Mouse (Mus musculus) lung, postnatal 0 days (tissue): ENCODE results near the gene Mbtps1. TPM values are rescaled to one million over a fixed set of nuclear protein-coding genes. Genes with fewer than 3 reads are reported as not detected.

ENCODE experiments used
- ATAC-seq: fragments of 200-750 bp; cut with Nextera tagmentation; 2 replicates; pipeline ENCODE4 v1.8.0; 2017; ENCODE audit warnings: moderate library complexity
- DNase-seq: peaks from one replicate; pipeline ENCODE4 v3.0.0-alpha.2; 2016; ENCODE audit warnings: low spot score
- H3K27ac ChIP-seq: fragments of 300-500 bp; sonication (generic); 2 replicates; pipeline ENCODE4 v1.5.1; 2014; ENCODE audit warnings: antibody characterized with exemption, mild to moderate bottlenecking, low read length, mixed read lengths
- H3K27me3 ChIP-seq: fragments of 300-500 bp; sonication (generic); replicated peaks from 2 replicates; pipeline ENCODE4 v1.6.1; 2014; ENCODE audit warnings: low read length, mixed read lengths; ENCODE audit not compliant: insufficient read depth
- H3K36me3 ChIP-seq: fragments of 300-500 bp; sonication (generic); 2 replicates; pipeline ENCODE4 v1.6.1; 2014; ENCODE audit warnings: low read length, mixed read lengths; ENCODE audit not compliant: insufficient read depth
- H3K4me1 ChIP-seq: fragments of 300-500 bp; sonication (generic); 2 replicates; pipeline ENCODE4 v1.6.1; 2014; ENCODE audit warnings: antibody characterized with exemption, low read depth, low read length, mixed read lengths; ENCODE audit not compliant: insufficient read depth
- H3K4me2 ChIP-seq: fragments of 300-500 bp; sonication (generic); replicated peaks from 2 replicates; pipeline ENCODE4 v1.6.1; 2014; ENCODE audit warnings: low read depth, mild to moderate bottlenecking, low read length, moderate library complexity, mixed read lengths
- H3K4me3 ChIP-seq: fragments of 300-500 bp; sonication (generic); 2 replicates; pipeline ENCODE4 v1.5.1; 2014; ENCODE audit warnings: low read depth, low read length
- H3K9ac ChIP-seq: fragments of 300-500 bp; sonication (generic); replicated peaks from 2 replicates; pipeline ENCODE4 v1.6.1; 2014; ENCODE audit warnings: low read depth, mild to moderate bottlenecking
- H3K9me3 ChIP-seq: fragments of 300-500 bp; sonication (generic); 2 replicates; pipeline ENCODE4 v1.6.1; 2016; ENCODE audit warnings: low read length, mixed read lengths
- CTCF ChIP-seq: IDR thresholded peaks from 2 replicates; pipeline ENCODE4 v1.5.1; 2016; ENCODE audit warnings: antibody characterized with exemption, mild to moderate bottlenecking
- EP300 ChIP-seq: IDR thresholded peaks from 2 replicates; pipeline ENCODE4 v1.6.1; 2016; ENCODE audit warnings: antibody characterized with exemption, mild to moderate bottlenecking, control low read depth
- WGBS: fragments of 180-500 bp; shearing (Covaris S2); extraction: QIAGEN DNeasy Blood & Tissue Kit; methylation state at CpG from one replicate; pipeline ENCODE4 v1.1.7; 2014; 5-methylcytosine and 5-hydroxymethylcytosine counted together
- polyA plus RNA-seq: library from polyadenylated mRNA; unstranded; fragments of >200 nt; fragmentation: Nextera tagmentation; extraction: Ambion mirVana; gene quantifications from 2 replicates; pipeline ENCODE4 v1.2.1, GENCODE M21; 2015

Gene Mbtps1
- polyA plus RNA-seq, result 64.4 and 67.4 TPM in 2 replicates

- WGBS, result 5% methylated on average over 63 of the region's 63 CpGs
- TF ChIP-seq EP300, result peak; percentile 35
- peak; percentile 33 for TF ChIP-seq CTCF
- peaks cover 15% of the 10 kb centered on the region; the same call in 1 of the 2 replicates for H3K36me3 ChIP-seq
Measured at GRCm38 (mm10) chr8:119558603-119559401, at the start of gene Mbtps1. Gene Mbtps1, minus strand, starts transcription at chr8:119558735.

GRCm38 (mm10) chr8:119606224-119606623 is 47.7 kb upstream of the Mbtps1 start:
- TF ChIP-seq CTCF (peak; percentile 44), EP300 (no peak)
- H3K4me3 ChIP-seq, result no peak overlapping the region
- no peak overlapping the region for H3K9ac ChIP-seq
- WGBS, result 82% methylated on average over 2 of the region's 2 CpGs
- no peaks in the 10 kb centered on the region for H3K27me3 ChIP-seq
- ATAC-seq, result no peak
- no peak overlapping the region for H3K4me2 ChIP-seq
- H3K27ac ChIP-seq, result no peak overlapping the region
- peak; percentile 41 for DNase-seq
- peaks cover 6% of the 10 kb centered on the region; the same call in 1 of the 2 replicates for H3K4me1 ChIP-seq
- H3K36me3 ChIP-seq, result peaks cover 4% of the 10 kb centered on the region; the same call in 1 of the 2 replicates
- no peaks in the 10 kb centered on the region for H3K9me3 ChIP-seq

More at GRCm38 (mm10) chr8:119558603-119559401, at the start of gene Mbtps1:
- Histone ChIP-seq H3K4me3 (peak within 1 kb of the TSS; percentile 66), H3K27me3 (no peaks in the 10 kb centered on the region), H3K27ac (peak within 1 kb of the TSS; percentile 91), H3K9ac (peak within 1 kb of the TSS; percentile 82), H3K9me3 (no peaks in the 10 kb centered on the region), H3K4me2 (peak within 1 kb of the TSS; percentile 78), H3K4me1 (peaks cover 8% of the 10 kb centered on the region; the same call in 1 of the 2 replicates)
- peak; percentile 99 for ATAC-seq
- peak; percentile 97 for DNase-seq

- TF ChIP-seq EP300 (no peak), CTCF (peak; percentile 91)
- Histone ChIP-seq H3K36me3 (peaks cover 16% of the 10 kb centered on the region), H3K4me2 (peak within 1 kb of the TSS; percentile 76), H3K9me3 (no peaks in the 10 kb centered on the region), H3K9ac (peak within 1 kb of the TSS; percentile 70), H3K27me3 (no peaks in the 10 kb centered on the region), H3K27ac (peak within 1 kb of the TSS; percentile 73; the same call in 1 of the 2 replicates), H3K4me3 (peak within 1 kb of the TSS; percentile 73), H3K4me1 (peaks cover 6% of the 10 kb centered on the region; the same call in 1 of the 2 replicates)
- under 1% methylated on average over 23 of the region's 23 CpGs for WGBS
- ATAC-seq, result peak; percentile 92
- peak; percentile 94 for DNase-seq
Measured at GRCm38 (mm10) chr8:119604996-119605395, 46.5 kb upstream of the Mbtps1 start, which contains the start of gene Taf1c. Gene Taf1c, minus strand, starts transcription at chr8:119605222.

GRCm38 (mm10) chr8:119604398-119604803 is 45.9 kb upstream of the Mbtps1 start:
- no peak for TF ChIP-seq CTCF
- no peak for TF ChIP-seq EP300
- Histone ChIP-seq H3K27ac (peak overlapping the region; percentile 73; the same call in 1 of the 2 replicates), H3K4me2 (peak overlapping the region; percentile 76), H3K4me3 (peak overlapping the region; percentile 73), H3K27me3 (no peaks in the 10 kb centered on the region), H3K9ac (peak overlapping the region; percentile 70), H3K4me1 (peaks cover 6% of the 10 kb centered on the region; the same call in 1 of the 2 replicates), H3K36me3 (peaks cover 17% of the 10 kb centered on the region), H3K9me3 (no peaks in the 10 kb centered on the region)
- ATAC-seq, result 0 out of 2 replicates have a peak, but pooled peaks have one; percentile 37
- WGBS, result 25% methylated on average over 12 of the region's 12 CpGs
- DNase-seq, result no peak

GRCm38 (mm10) chr8:119603771-119604170 is 45.2 kb upstream of the Mbtps1 start:
- H3K4me3 ChIP-seq, result no peak overlapping the region
- no peak overlapping the region for H3K4me2 ChIP-seq
- H3K27ac ChIP-seq, result no peak overlapping the region
- TF ChIP-seq CTCF, result no peak
- TF ChIP-seq EP300, result no peak
- no peaks in the 10 kb centered on the region for H3K9me3 ChIP-seq
- peak overlapping the region; percentile 70; the same call in 1 of the 2 replicates for H3K9ac ChIP-seq
- H3K36me3 ChIP-seq, result peaks cover 23% of the 10 kb centered on the region
- no peak for ATAC-seq
- no peak for DNase-seq
- H3K27me3 ChIP-seq, result no peaks in the 10 kb centered on the region
- H3K4me1 ChIP-seq, result peaks cover 6% of the 10 kb centered on the region; the same call in 1 of the 2 replicates
- 93% methylated on average over 4 of the region's 4 CpGs for WGBS

GRCm38 (mm10) chr8:119591456-119591855 is 32.9 kb upstream of the Mbtps1 start:
- DNase-seq (no peak), ATAC-seq (no peak)
- H3K27ac ChIP-seq, result no peak overlapping the region
- H3K9ac ChIP-seq, result no peak overlapping the region
- H3K4me3 ChIP-seq, result no peak overlapping the region
- no peaks in the 10 kb centered on the region for H3K4me1 ChIP-seq
- WGBS, result 87% methylated on average over 7 of the region's 7 CpGs
- no peaks in the 10 kb centered on the region for H3K36me3 ChIP-seq
- TF ChIP-seq CTCF, result no peak
- no peak for TF ChIP-seq EP300
- H3K9me3 ChIP-seq, result no peaks in the 10 kb centered on the region
- no peaks in the 10 kb centered on the region for H3K27me3 ChIP-seq
- no peak overlapping the region for H3K4me2 ChIP-seq
